Mouse (Mus musculus) stomach, postnatal 0 days (tissue): ENCODE measurements around the gene Peak1. TPM values are rescaled to one million over a fixed set of nuclear protein-coding genes. Genes with fewer than 3 reads are reported as not detected.

ENCODE experiments used
- ATAC-seq: fragments of 200-750 bp; cut with Nextera tagmentation; 2 replicates; pipeline ENCODE4 v1.8.0; 2017; ENCODE audit not compliant: low FRiP score, low TSS enrichment
- DNase-seq: peaks from one replicate; pipeline ENCODE4 v3.0.0-alpha.2; 2016; ENCODE audit warnings: low spot score
- H3K27ac ChIP-seq: fragments of 300-500 bp; sonication (generic); replicated peaks from 2 replicates; pipeline ENCODE4 v1.5.1; 2014; ENCODE audit warnings: mild to moderate bottlenecking, control low read depth
- H3K27me3 ChIP-seq: fragments of 300-500 bp; sonication (generic); 2 replicates; pipeline ENCODE4 v1.6.1; 2014; ENCODE audit warnings: low read length; ENCODE audit not compliant: control insufficient read depth, insufficient read depth
- H3K36me3 ChIP-seq: fragments of 300-500 bp; sonication (generic); 2 replicates; pipeline ENCODE4 v1.6.1; 2014; ENCODE audit warnings: low read length, mixed read lengths; ENCODE audit not compliant: control insufficient read depth, insufficient read depth
- H3K4me1 ChIP-seq: fragments of 300-500 bp; sonication (generic); replicated peaks from 2 replicates; pipeline ENCODE4 v1.6.1; 2014; ENCODE audit warnings: antibody characterized with exemption; ENCODE audit not compliant: control insufficient read depth, insufficient read depth
- H3K4me2 ChIP-seq: fragments of 300-500 bp; sonication (generic); replicated peaks from 2 replicates; pipeline ENCODE4 v1.6.1; 2014; ENCODE audit warnings: low read depth, mild to moderate bottlenecking, control low read depth, moderate library complexity
- H3K4me3 ChIP-seq: fragments of 300-500 bp; sonication (generic); 2 replicates; pipeline ENCODE4 v1.5.1; 2014; ENCODE audit warnings: low read depth, low read length, control low read depth
- H3K9ac ChIP-seq: fragments of 300-500 bp; sonication (generic); 2 replicates; pipeline ENCODE4 v1.6.1; 2014; ENCODE audit warnings: mild to moderate bottlenecking, low read length, control low read depth, mixed read lengths
- H3K9me3 ChIP-seq: fragments of 300-500 bp; sonication (generic); 2 replicates; pipeline ENCODE4 v1.6.1; 2016; ENCODE audit warnings: low read length; ENCODE audit not compliant: control insufficient read depth
- CTCF ChIP-seq: IDR thresholded peaks from 2 replicates; pipeline ENCODE4 v1.5.1; 2016; ENCODE audit warnings: antibody characterized with exemption, low read depth, mild to moderate bottlenecking, moderate library complexity
- EP300 ChIP-seq: optimal IDR thresholded peaks from 2 replicates; pipeline ENCODE3; 2016; ENCODE audit warnings: antibody characterized with exemption
- WGBS: fragments of 180-500 bp; shearing (Covaris S2); extraction: QIAGEN DNeasy Blood & Tissue Kit; methylation state at CpG from one replicate; pipeline ENCODE4 v1.1.7; 2014; 5-methylcytosine and 5-hydroxymethylcytosine counted together
- polyA plus RNA-seq: library from polyadenylated mRNA; unstranded; fragments of >200 nt; fragmentation: Nextera tagmentation; extraction: Ambion mirVana; gene quantifications from 2 replicates; pipeline ENCODE4 v1.2.1, GENCODE M21; 2015

Peak1 gene
- polyA plus RNA-seq, 1 experiment from 2014 or later: 4.5 TPM

DNA sequence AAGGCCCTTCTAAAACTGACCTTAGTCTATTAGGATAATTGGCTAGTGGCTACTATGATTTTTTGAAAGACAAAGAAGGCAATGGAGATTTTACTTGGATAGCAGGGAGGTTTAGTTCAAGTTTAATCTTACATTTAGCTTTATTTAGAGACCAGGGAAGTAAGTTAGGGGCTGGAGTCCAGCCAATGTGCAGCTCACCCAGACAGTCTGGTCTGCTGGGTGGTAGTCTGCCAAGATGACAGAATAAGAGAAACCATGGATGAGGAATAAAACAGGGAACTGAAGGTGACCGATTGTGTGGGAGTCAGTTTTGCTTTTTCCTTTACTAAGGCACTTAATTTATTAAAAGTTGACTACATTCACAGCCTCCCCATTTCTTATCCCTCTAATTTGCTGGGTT is 200.5 kb downstream of the Peak1 start:
- H3K27me3 ChIP-seq: no peaks in the 10 kb centered on the region
- H3K9me3 ChIP-seq: no peaks in the 10 kb centered on the region
- DNase-seq (no peak), ATAC-seq (no peak)
- H3K9ac ChIP-seq: no peak overlapping the region
- no peak overlapping the region for H3K4me3 ChIP-seq
- H3K4me1 ChIP-seq: 0 out of 2 replicates have a peak, but pooled peaks cover 6% of the 10 kb centered on the region
- TF ChIP-seq EP300: no peak
- TF ChIP-seq CTCF: no peak
- 65% methylated on average over 1 of the region's 1 CpGs for WGBS
- H3K27ac ChIP-seq: no peak overlapping the region
- H3K36me3 ChIP-seq: no peaks in the 10 kb centered on the region
- no peak overlapping the region for H3K4me2 ChIP-seq

DNA sequence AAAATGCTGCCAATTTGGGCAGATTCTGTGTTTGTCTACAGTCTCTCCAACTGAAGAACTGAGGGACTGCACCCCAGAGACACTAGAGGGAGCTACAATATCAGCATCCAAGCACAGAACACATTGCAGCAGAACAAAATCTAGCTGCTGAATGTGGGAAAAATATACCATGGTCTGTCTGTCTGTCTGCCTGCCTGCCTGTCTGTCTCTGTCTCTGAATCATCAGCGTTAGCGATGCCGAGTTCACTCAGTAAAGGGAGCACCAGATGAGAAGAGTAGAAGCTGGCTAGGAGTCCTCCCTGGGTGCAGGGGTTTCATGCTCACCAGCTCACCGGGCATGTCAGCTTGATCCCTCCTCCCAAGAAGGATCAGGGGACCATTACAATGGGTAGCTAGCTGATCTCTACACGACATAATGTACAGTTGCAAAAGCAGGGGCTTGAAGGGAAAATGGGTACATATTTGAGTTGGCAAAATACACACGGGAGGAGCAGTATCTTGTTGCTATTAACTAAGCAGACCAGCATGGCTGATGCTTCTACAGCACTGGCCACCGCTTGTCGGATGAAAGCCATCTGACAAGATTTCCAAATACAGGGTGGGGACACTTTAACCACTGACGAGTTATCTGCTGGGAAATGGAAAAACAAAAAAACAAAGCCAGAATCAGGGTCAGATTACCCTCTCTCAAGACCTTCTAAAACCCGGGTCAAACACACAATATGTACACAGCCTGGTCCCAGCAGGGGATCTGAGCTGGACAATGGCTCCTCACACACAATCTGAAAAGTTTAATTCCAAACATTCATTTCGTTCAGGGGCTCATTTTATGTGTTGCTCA is 204.2 kb downstream of the Peak1 start:
- Histone ChIP-seq H3K4me3 (no peak overlapping the region), H3K36me3 (no peaks in the 10 kb centered on the region), H3K9ac (no peak overlapping the region), H3K4me1 (0 out of 2 replicates have a peak, but pooled peaks cover 6% of the 10 kb centered on the region), H3K27me3 (no peaks in the 10 kb centered on the region), H3K9me3 (no peaks in the 10 kb centered on the region), H3K4me2 (peak overlapping the region; percentile 34), H3K27ac (no peak overlapping the region)
- 26% methylated on average over 11 of the region's 11 CpGs for WGBS
- TF ChIP-seq EP300 (no peak), CTCF (peak; percentile 95)
- peak; percentile 69; the same call in 1 of the 2 replicates for ATAC-seq
- DNase-seq: peak; percentile 50

DNA sequence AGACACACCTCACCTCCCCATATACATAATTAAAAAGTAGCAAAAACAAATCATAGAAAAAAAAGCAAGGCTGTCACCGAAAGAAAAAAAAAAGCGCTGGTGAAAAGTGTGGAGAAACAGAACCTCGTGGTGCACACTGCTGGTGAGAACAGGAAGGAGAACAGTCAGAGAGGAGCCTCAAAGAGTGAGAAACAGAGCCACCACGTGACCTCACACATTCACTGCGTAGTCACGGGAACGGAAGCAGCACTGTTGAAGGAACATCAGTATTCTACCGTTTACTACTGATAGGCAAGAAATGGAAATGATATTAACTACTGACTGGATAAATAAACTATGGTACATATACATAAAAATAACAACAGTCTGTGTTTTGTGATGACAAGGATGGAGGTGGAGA is 209.1 kb downstream of the Peak1 start:
- WGBS: 76% methylated on average over 8 of the region's 8 CpGs

DNA sequence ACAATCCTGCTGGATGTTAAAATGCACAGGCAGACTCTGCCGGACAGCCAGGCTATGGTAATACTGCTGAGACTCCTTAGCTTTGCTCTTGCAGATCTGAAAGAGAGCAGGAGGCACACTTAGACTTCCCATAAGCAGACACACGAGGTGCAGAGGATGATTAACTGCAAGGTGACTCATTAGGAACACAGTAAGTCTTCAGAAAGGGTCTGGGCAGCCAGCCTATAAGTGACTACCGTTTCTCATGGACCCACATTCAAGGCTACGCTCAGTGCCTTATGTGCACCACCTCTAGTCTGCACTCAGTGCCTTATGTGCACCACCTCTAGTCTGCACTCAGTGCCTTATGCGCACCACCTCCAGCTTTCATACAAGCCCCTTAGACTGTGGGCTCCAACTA is 210.4 kb downstream of the Peak1 start:
- H3K9me3 ChIP-seq: no peaks in the 10 kb centered on the region
- WGBS: 72% methylated on average over 5 of the region's 5 CpGs
- TF ChIP-seq EP300: no peak
- no peak overlapping the region for H3K9ac ChIP-seq
- DNase-seq (no peak), ATAC-seq (no peak)
- no peak overlapping the region for H3K27ac ChIP-seq
- no peaks in the 10 kb centered on the region for H3K27me3 ChIP-seq
- H3K36me3 ChIP-seq: peaks cover 8% of the 10 kb centered on the region; the same call in 1 of the 2 replicates
- H3K4me1 ChIP-seq: no peaks in the 10 kb centered on the region
- H3K4me3 ChIP-seq: no peak overlapping the region
- H3K4me2 ChIP-seq: no peak overlapping the region

More for the DNA sequence above, 209.1 kb downstream of the Peak1 start:
- no peak overlapping the region for H3K27ac ChIP-seq
- no peak overlapping the region for H3K4me3 ChIP-seq
- TF ChIP-seq CTCF (no peak), EP300 (no peak)
- peaks cover 8% of the 10 kb centered on the region; the same call in 1 of the 2 replicates for H3K36me3 ChIP-seq
- no peak overlapping the region for H3K4me2 ChIP-seq
- ATAC-seq: no peak
- no peak for DNase-seq
- H3K9me3 ChIP-seq: no peaks in the 10 kb centered on the region
- 0 out of 2 replicates have a peak, but pooled peaks cover 2% of the 10 kb centered on the region for H3K4me1 ChIP-seq
- H3K27me3 ChIP-seq: no peaks in the 10 kb centered on the region
- H3K9ac ChIP-seq: no peak overlapping the region

DNA sequence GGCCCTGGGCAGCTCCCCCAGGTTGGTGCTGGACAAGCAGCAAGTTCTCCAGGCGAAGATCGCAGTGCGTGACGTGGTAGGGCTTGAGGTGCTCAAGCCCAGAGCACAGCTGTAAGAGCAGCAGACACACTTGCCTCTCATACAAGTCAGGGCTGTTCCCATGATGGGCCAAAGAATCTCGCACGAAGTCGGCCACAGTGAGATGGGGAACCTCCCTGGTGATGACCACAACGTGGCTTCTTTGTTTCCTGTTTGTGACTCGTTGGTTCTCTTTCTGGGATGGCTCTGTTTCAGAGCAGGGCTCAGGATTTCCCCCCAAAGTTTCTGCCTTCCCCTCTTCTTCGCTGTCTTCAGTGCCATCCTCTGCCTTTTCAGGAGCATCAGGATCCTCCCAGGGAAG is 210.8 kb downstream of the Peak1 start:
- 85% methylated on average over 10 of the region's 10 CpGs for WGBS
- Histone ChIP-seq H3K27me3 (no peaks in the 10 kb centered on the region), H3K4me2 (no peak overlapping the region), H3K9me3 (no peaks in the 10 kb centered on the region), H3K27ac (no peak overlapping the region), H3K36me3 (peaks cover 8% of the 10 kb centered on the region; the same call in 1 of the 2 replicates), H3K4me3 (no peak overlapping the region), H3K9ac (no peak overlapping the region), H3K4me1 (no peaks in the 10 kb centered on the region)
- ATAC-seq: no peak
- no peak for DNase-seq
- TF ChIP-seq CTCF (no peak), EP300 (no peak)

DNA sequence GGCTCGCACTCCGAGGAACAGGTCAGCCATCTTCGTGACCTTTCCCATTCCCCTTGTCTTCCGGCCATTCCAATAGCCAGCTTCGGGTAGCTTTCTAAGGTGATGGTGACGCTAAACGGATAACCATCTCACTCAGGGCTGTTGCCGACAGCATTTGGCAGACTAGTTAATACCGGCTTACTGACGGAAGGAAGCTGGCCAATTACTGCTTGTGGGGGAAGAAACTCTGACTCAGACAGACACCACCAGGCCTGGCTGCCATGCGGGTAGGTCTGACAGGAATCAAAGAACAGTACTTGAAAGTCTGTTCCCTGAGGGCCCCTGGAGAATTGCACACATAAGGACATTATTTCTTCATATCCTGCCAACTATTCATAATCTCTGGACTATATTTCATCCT is 212.5 kb downstream of the Peak1 start:
- no peak for ATAC-seq
- no peak overlapping the region for H3K27ac ChIP-seq
- DNase-seq: no peak
- TF ChIP-seq CTCF: no peak
- TF ChIP-seq EP300: no peak
- H3K4me1 ChIP-seq: 0 out of 2 replicates have a peak, but pooled peaks cover 3% of the 10 kb centered on the region
- H3K4me2 ChIP-seq: no peak overlapping the region
- no peak overlapping the region for H3K4me3 ChIP-seq
- H3K9me3 ChIP-seq: no peaks in the 10 kb centered on the region
- 79% methylated on average over 11 of the region's 11 CpGs for WGBS
- no peaks in the 10 kb centered on the region for H3K27me3 ChIP-seq
- H3K36me3 ChIP-seq: peaks cover 8% of the 10 kb centered on the region; the same call in 1 of the 2 replicates
- H3K9ac ChIP-seq: no peak overlapping the region
